Mouse (Mus musculus) olfactory bulb, adult 2 months (tissue): ENCODE measurements around the gene Gm47841.

Experiments used
- CTCF ChIP-seq: fragments of 200-500 bp; IDR thresholded peaks from 2 replicates; pipeline ENCODE4 v1.5.1; 2012; ENCODE audit warnings: low read depth, mild to moderate bottlenecking, low read length, moderate library complexity; ENCODE audit not compliant: insufficient read depth
- POLR2A ChIP-seq: fragments of 200-500 bp; IDR thresholded peaks from 2 replicates; pipeline ENCODE4 v1.6.1; 2012; ENCODE audit warnings: mild to moderate bottlenecking, low read depth, low read length, moderate library complexity; ENCODE audit not compliant: insufficient read depth

- TF ChIP-seq CTCF (no peak), POLR2A (no peak)
Observed at GRCm38 (mm10) chr15:101048338-101048896, 1.2 kb upstream of the Gm47841 start.
